Mouse (Mus musculus): Measurements from ENCODE around the gene Lalba. TPM values are rescaled to one million over a fixed set of nuclear protein-coding genes. Genes with fewer than 3 reads are reported as not detected.
"Not testable (repeated sequence)": the region's sequence is repeated elsewhere in the genome, so short reads cannot be mapped to it uniquely, and the experiment has no call there.

The Lalba gene
- polyA plus RNA-seq, 1 experiment from 2014 or later: not detected

GRCm38 (mm10) chr15:98513676-98514075 is 31.2 kb upstream of the Lalba start:
- H3K27ac ChIP-seq (ENCODE audit: low read depth, low read length); H3K27me3 ChIP-seq (ENCODE audit: control insufficient read depth, insufficient read depth, low read length); H3K4me1 ChIP-seq (ENCODE audit: control insufficient read depth, insufficient read depth, low read length); H3K36me3 ChIP-seq (ENCODE audit: control insufficient read depth, insufficient read depth, low read length); H3K4me3 ChIP-seq (ENCODE audit: low read depth, low read length); H3K9ac ChIP-seq (ENCODE audit: low read length); DNase-seq (ENCODE audit: low spot score, missing footprints); ATAC-seq (ENCODE audit: low FRiP score); H3K9me3 ChIP-seq (ENCODE audit: control insufficient read depth, low read length); H3K4me2 ChIP-seq: not testable (repeated sequence)
- 76% methylated on average over 3 of the region's 3 CpGs for WGBS

- Histone ChIP-seq H3K9me3 (ENCODE audit: control insufficient read depth, low read length) (no peaks in the 10 kb centered on the region), H3K27me3 (ENCODE audit: control insufficient read depth, insufficient read depth, low read length) (no peaks in the 10 kb centered on the region), H3K36me3 (ENCODE audit: control insufficient read depth, insufficient read depth, low read length) (peaks cover 2% of the 10 kb centered on the region; the same call in 1 of the 2 replicates), H3K4me3 (ENCODE audit: low read depth, low read length) (no peak overlapping the region), H3K4me1 (ENCODE audit: control insufficient read depth, insufficient read depth, low read length) (peaks cover 7% of the 10 kb centered on the region), H3K27ac (ENCODE audit: low read depth, low read length) (no peak overlapping the region), H3K9ac (ENCODE audit: low read length) (no peak overlapping the region), H3K4me2 (no peak overlapping the region)
- no peak for ATAC-seq (ENCODE audit: low FRiP score)
- peak; percentile 86 for DNase-seq (ENCODE audit: low spot score, missing footprints)
- 58% methylated on average over 17 of the region's 17 CpGs for WGBS
These were observed 30.3 kb upstream of the Lalba start for GRCm38 (mm10) chr15:98512799-98513321.

GRCm38 (mm10) chr15:98512232-98512631 is 29.7 kb upstream of the Lalba start:
- DNase-seq (ENCODE audit: low spot score, missing footprints) (no peak), ATAC-seq (ENCODE audit: low FRiP score) (no peak)
- peaks cover 7% of the 10 kb centered on the region for H3K4me1 ChIP-seq (ENCODE audit: control insufficient read depth, insufficient read depth, low read length)
- H3K27ac ChIP-seq (ENCODE audit: low read depth, low read length): no peak overlapping the region
- H3K27me3 ChIP-seq (ENCODE audit: control insufficient read depth, insufficient read depth, low read length): no peaks in the 10 kb centered on the region
- H3K36me3 ChIP-seq (ENCODE audit: control insufficient read depth, insufficient read depth, low read length): no peaks in the 10 kb centered on the region
- no peak overlapping the region for H3K4me3 ChIP-seq (ENCODE audit: low read depth, low read length)
- H3K4me2 ChIP-seq: no peak overlapping the region
- H3K9me3 ChIP-seq (ENCODE audit: control insufficient read depth, low read length): no peaks in the 10 kb centered on the region
- 43% methylated on average over 8 of the region's 8 CpGs for WGBS
- H3K9ac ChIP-seq (ENCODE audit: low read length): no peak overlapping the region

GRCm38 (mm10) chr15:98511386-98511928 is 28.9 kb upstream of the Lalba start:
- H3K4me3 ChIP-seq (ENCODE audit: low read depth, low read length): no peak overlapping the region
- H3K4me1 ChIP-seq (ENCODE audit: control insufficient read depth, insufficient read depth, low read length): peaks cover 7% of the 10 kb centered on the region
- no peak for DNase-seq (ENCODE audit: low spot score, missing footprints)
- no peak for ATAC-seq (ENCODE audit: low FRiP score)
- no peaks in the 10 kb centered on the region for H3K9me3 ChIP-seq (ENCODE audit: control insufficient read depth, low read length)
- 59% methylated on average over 13 of the region's 13 CpGs for WGBS
- no peak overlapping the region for H3K27ac ChIP-seq (ENCODE audit: low read depth, low read length)
- H3K4me2 ChIP-seq: no peak overlapping the region
- H3K27me3 ChIP-seq (ENCODE audit: control insufficient read depth, insufficient read depth, low read length): no peaks in the 10 kb centered on the region
- H3K36me3 ChIP-seq (ENCODE audit: control insufficient read depth, insufficient read depth, low read length): no peaks in the 10 kb centered on the region
- H3K9ac ChIP-seq (ENCODE audit: low read length): no peak overlapping the region

- ATAC-seq (ENCODE audit: low FRiP score) (peak; percentile 48; the same call in 1 of the 2 replicates), DNase-seq (ENCODE audit: low spot score, missing footprints) (peak; percentile 99)
- Histone ChIP-seq H3K27ac (ENCODE audit: low read depth, low read length) (no peak overlapping the region), H3K9ac (ENCODE audit: low read length) (no peak overlapping the region), H3K4me2 (peak overlapping the region; percentile 36), H3K9me3 (ENCODE audit: control insufficient read depth, low read length) (no peaks in the 10 kb centered on the region), H3K4me3 (ENCODE audit: low read depth, low read length) (no peak overlapping the region), H3K4me1 (ENCODE audit: control insufficient read depth, insufficient read depth, low read length) (peaks cover 7% of the 10 kb centered on the region), H3K27me3 (ENCODE audit: control insufficient read depth, insufficient read depth, low read length) (no peaks in the 10 kb centered on the region), H3K36me3 (ENCODE audit: control insufficient read depth, insufficient read depth, low read length) (no peaks in the 10 kb centered on the region)
- 31% methylated on average over 25 of the region's 25 CpGs for WGBS
These were observed 28.2 kb upstream of the Lalba start for GRCm38 (mm10) chr15:98510438-98511385.

GRCm38 (mm10) chr15:98509387-98509786 is 26.9 kb upstream of the Lalba start:
- Histone ChIP-seq H3K4me3 (ENCODE audit: low read depth, low read length) (no peak overlapping the region), H3K4me1 (ENCODE audit: control insufficient read depth, insufficient read depth, low read length) (peaks cover 7% of the 10 kb centered on the region), H3K9ac (ENCODE audit: low read length) (no peak overlapping the region), H3K9me3 (ENCODE audit: control insufficient read depth, low read length) (no peaks in the 10 kb centered on the region), H3K27ac (ENCODE audit: low read depth, low read length) (no peak overlapping the region), H3K36me3 (ENCODE audit: control insufficient read depth, insufficient read depth, low read length) (no peaks in the 10 kb centered on the region), H3K27me3 (ENCODE audit: control insufficient read depth, insufficient read depth, low read length) (no peaks in the 10 kb centered on the region), H3K4me2 (no peak overlapping the region)
- ATAC-seq (ENCODE audit: low FRiP score) (no peak), DNase-seq (ENCODE audit: low spot score, missing footprints) (no peak)
- WGBS: 68% methylated on average over 2 of the region's 2 CpGs

GRCm38 (mm10) chr15:98507321-98507720 is 24.8 kb upstream of the Lalba start:
- ATAC-seq (ENCODE audit: low FRiP score) (no peak), DNase-seq (ENCODE audit: low spot score, missing footprints) (no peak)
- no peaks in the 10 kb centered on the region for H3K36me3 ChIP-seq (ENCODE audit: control insufficient read depth, insufficient read depth, low read length)
- 85% methylated on average over 5 of the region's 6 CpGs for WGBS
- no peak overlapping the region for H3K4me2 ChIP-seq
- H3K27ac ChIP-seq (ENCODE audit: low read depth, low read length): no peak overlapping the region
- peaks cover 5% of the 10 kb centered on the region for H3K4me1 ChIP-seq (ENCODE audit: control insufficient read depth, insufficient read depth, low read length)
- H3K9ac ChIP-seq (ENCODE audit: low read length): no peak overlapping the region
- H3K9me3 ChIP-seq (ENCODE audit: control insufficient read depth, low read length): no peaks in the 10 kb centered on the region
- H3K27me3 ChIP-seq (ENCODE audit: control insufficient read depth, insufficient read depth, low read length): no peaks in the 10 kb centered on the region
- no peak overlapping the region for H3K4me3 ChIP-seq (ENCODE audit: low read depth, low read length)

GRCm38 (mm10) chr15:98506253-98506957 is 23.9 kb upstream of the Lalba start:
- Histone ChIP-seq H3K9ac (ENCODE audit: low read length) (no peak overlapping the region), H3K27me3 (ENCODE audit: control insufficient read depth, insufficient read depth, low read length) (no peaks in the 10 kb centered on the region), H3K4me3 (ENCODE audit: low read depth, low read length) (no peak overlapping the region), H3K9me3 (ENCODE audit: control insufficient read depth, low read length) (no peaks in the 10 kb centered on the region), H3K27ac (ENCODE audit: low read depth, low read length) (no peak overlapping the region), H3K4me1 (ENCODE audit: control insufficient read depth, insufficient read depth, low read length) (peaks cover 4% of the 10 kb centered on the region), H3K36me3 (ENCODE audit: control insufficient read depth, insufficient read depth, low read length) (no peaks in the 10 kb centered on the region), H3K4me2 (no peak overlapping the region)
- whole genome bisulfite sequencing: 85% methylated on average over 9 of the region's 9 CpGs
- no peak for DNase-seq (ENCODE audit: low spot score, missing footprints)
- ATAC-seq (ENCODE audit: low FRiP score): no peak

Measured in midbrain, embryonic 11.5 days (tissue).